Mouse (Mus musculus) small intestine, adult 2 months (tissue): ENCODE results near the gene Pak1ip1.

Experiments used
- CTCF ChIP-seq: fragments of 200-500 bp; IDR thresholded peaks from 2 replicates; pipeline ENCODE4 v1.5.1; 2012; ENCODE audit warnings: low read depth, mild to moderate bottlenecking, control low read depth, inconsistent platforms, low read length, moderate library complexity, mixed read lengths; ENCODE audit not compliant: insufficient replicate concordance, insufficient read length; ENCODE audit errors: extremely low read depth
- POLR2A ChIP-seq: fragments of 200-500 bp; IDR thresholded peaks from 2 replicates; pipeline ENCODE4 v1.6.1; 2012; ENCODE audit warnings: low read depth, mild to moderate bottlenecking, control low read depth, inconsistent platforms, low read length, moderate library complexity

DNA sequence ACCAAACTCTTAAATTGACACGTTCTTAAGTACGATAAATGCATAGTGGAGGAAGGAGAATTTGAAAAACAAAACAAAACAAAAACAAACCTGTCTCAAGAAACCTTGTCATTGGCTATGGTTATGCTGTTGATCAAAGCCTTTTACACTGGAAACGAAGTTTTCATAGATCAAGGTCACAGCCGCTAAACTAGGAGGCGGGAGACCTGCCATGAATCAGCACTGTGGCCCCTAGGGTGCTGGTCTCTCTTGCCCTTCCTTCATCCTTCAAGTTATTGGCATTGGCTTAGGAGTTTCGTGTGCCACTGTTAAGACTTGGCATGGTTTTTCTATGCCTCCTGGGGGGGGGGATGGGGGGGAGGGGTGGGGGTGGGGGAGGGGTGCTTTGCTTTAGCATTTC lies 20.8 kb downstream of the Pak1ip1 start:
- TF ChIP-seq POLR2A (no peak), CTCF (no peak)
